Mouse (Mus musculus) lung, adult 2 months (tissue): ENCODE measurements around the gene Lyg2.

Experiments used
- CTCF ChIP-seq: fragments of 200-500 bp; IDR thresholded peaks from 2 replicates; pipeline ENCODE4 v1.5.1; 2011; ENCODE audit warnings: mild to moderate bottlenecking, low read length, control low read depth; ENCODE audit not compliant: insufficient read depth
- POLR2A ChIP-seq: fragments of 200-500 bp; IDR thresholded peaks from 2 replicates; pipeline ENCODE4 v1.6.1; 2011; ENCODE audit warnings: low read depth, mild to moderate bottlenecking, control low read depth, low read length, borderline replicate concordance; ENCODE audit errors: extremely low read depth

GRCm38 (mm10) chr1:37900288-37900687 lies 16.0 kb downstream of the Lyg2 start:
- TF ChIP-seq CTCF = no peak
- no peak for TF ChIP-seq POLR2A
